Mouse (Mus musculus) erythroblast, embryonic 14.5 days (primary cell): ENCODE results near the gene Svs1.

ENCODE experiments used
- GATA1 ChIP-seq: IDR thresholded peaks from 2 replicates; pipeline ENCODE4 v1.6.1; 2012; ENCODE audit warnings: low read length, inconsistent platforms, mixed read lengths
- TAL1 ChIP-seq: IDR thresholded peaks from 3 replicates; pipeline ENCODE4 v1.6.1; 2012; ENCODE audit warnings: low read length, inconsistent platforms, mixed read lengths

DNA sequence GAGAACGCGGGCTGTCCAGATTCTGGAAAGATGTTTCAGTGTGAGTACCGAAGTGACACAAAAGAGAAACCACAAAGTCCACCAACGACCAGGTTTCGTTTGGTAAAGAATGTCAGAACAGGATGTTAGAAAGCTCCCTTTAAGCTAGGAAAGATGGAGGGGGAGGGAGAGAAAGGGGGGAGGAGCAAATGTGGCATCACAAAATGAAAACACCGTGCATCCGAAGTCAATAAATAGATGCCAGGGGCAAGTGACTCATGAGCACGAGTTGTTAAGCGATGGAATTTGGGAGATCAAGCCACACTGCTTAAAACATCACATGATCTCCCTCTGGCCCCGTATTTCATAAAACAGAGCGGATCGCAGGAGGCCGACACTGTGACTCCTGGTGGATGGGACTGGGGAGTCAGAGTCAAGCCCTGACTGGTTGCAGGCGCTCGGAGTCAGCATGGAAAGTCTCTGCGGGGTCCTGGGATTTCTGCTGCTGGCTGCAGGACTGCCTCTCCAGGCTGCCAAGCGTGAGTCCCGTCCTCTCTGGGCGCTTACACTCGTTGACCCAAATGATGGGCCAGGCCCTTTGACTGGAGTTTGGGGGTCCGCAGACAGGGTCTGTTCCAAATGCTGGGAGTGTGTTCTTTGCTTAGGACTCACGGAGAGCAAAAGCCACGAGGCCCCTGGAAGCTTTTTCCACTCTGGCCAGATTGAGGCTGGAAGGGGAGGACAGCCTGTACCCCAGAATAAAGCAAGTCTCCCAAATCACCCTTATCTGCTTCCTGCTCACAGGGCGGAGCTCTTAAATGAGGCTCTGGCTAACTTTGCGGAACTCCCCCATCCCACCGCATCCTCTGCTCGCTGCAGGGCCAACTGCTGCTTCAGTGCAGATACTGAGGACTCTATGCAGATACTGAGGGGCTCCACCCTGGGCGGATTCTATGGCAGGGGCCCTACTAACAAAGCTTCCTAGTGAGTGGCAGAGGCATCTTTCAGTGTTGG, 49.9 kb downstream of the Svs1 start, which contains the start of gene Gpnmb:
- TF ChIP-seq GATA1, result no peak
- TF ChIP-seq TAL1, result no peak
